Mouse (Mus musculus): ENCODE measurements around the gene Trim2. TPM values are rescaled to one million over a fixed set of nuclear protein-coding genes. Genes with fewer than 3 reads are reported as not detected.

Gene Trim2
- 32.5 TPM for polyA plus RNA-seq (2014; fragmentation: Illumina TruSeq; extraction: RNeasy Lipid Tissue Mini Kit (QIAGEN cat#74804))

DNA sequence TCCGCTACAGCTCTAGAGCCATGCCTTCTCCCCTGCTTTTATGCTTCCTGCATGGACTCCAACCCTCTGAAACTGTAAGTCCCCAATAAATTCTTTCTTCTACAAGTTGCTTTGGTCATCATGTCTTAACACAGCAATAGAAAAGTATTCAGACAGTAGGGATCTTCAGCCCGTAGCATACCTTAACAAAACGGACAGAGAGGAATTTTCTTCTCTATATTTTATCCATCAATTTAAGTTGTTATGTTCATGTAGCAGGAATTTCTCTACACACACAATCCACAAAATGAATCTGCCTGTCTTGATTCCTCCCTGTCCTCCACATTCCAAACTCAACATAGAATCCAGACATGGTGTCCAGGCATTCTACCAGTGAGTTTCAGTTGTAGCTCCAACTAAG lies at the start of gene Trim2:
Gene Trim2 (minus strand): TSS at position 101 of the 400 bp plus-strand sequence.

DNA sequence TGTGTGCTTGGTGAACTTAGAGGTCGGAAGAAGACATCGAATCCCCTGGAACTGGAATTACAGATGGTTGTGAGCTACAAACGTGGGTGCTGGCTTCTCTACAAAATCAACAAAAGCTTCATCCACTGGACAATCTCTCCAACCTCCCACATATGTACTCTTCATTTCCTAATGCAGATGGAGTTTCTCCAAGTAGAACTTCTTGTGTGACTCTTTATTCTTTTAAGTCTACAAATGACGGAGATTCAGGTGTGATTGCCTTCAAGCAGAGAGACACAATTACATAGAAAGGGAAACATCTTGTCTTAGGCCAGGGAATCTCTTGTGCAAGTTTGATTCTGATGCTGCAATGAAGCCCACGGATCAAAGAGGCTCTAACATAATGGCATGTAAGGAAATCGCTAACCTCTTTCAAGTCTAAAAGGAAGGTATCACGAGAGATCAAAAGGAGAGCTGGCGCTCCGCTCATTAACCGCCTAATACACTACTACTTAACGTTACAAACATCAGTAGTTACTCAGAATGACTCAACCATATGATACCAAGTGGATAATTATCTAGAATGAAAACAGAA lies 133.0 kb downstream of the Trim2 start, which contains the start of gene Gm6525:
Gene Gm6525 (plus strand): TSS at position 524 of the 574 bp plus-strand sequence.

DNA sequence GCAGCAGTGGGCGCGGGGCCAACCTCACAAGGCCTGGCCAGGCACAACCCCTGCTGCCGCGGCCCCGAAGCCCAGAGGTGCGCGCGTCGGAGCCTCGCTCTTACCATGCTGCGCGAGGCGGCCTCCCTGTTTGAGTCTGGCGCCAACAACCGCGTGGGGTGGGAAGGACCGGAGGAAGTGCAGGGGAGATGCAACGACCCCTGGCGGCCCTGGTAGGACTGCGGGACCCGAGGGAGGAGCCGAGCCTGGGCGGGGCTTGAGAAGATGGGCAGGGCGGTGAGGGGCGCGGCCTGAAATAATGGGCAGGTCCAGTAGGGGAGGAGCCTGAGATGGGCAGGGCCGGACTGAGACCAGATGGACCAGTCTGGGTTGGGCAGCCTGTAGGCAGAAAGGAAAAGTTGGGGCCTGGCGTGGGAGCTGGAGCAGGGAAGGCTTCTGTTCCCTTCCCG lies 151.1 kb downstream of the Trim2 start, which contains the start of gene Mnd1:
Gene Mnd1 (minus strand): TSS at position 229 of the 449 bp plus-strand sequence.

Other genes starting within 250 kb of the Trim2 start
- gene Mnd1, start 151.1 kb downstream of the Trim2 start, polyA plus RNA-seq (2014; fragmentation: Illumina TruSeq; extraction: RNeasy Lipid Tissue Mini Kit (QIAGEN cat#74804)) = 17.3 TPM
- not detected for gene Gm6525, start 132.8 kb downstream of the Trim2 start, polyA plus RNA-seq (2014; fragmentation: Illumina TruSeq; extraction: RNeasy Lipid Tissue Mini Kit (QIAGEN cat#74804))
- 19.4 TPM for gene Fhdc1, start 173.6 kb upstream of the Trim2 start, polyA plus RNA-seq (2014; fragmentation: Illumina TruSeq; extraction: RNeasy Lipid Tissue Mini Kit (QIAGEN cat#74804))